Mouse (Mus musculus) ES-Bruce4 (cell line): ENCODE measurements around the gene Hhipl1. TPM values are rescaled to one million over a fixed set of nuclear protein-coding genes. Genes with fewer than 3 reads are reported as not detected.

Experiments
- H3K27ac ChIP-seq: 2 replicates; pipeline ENCODE4 v1.5.1; 2012; ENCODE audit warnings: low read length, inconsistent platforms; ENCODE audit not compliant: insufficient read depth
- H3K27me3 ChIP-seq: 2 replicates; pipeline ENCODE4 v1.6.1; 2012; ENCODE audit warnings: mild to moderate bottlenecking, low read length, inconsistent platforms; ENCODE audit not compliant: control insufficient read depth, poor library complexity, insufficient read depth, severe bottlenecking
- H3K36me3 ChIP-seq: 2 replicates; pipeline ENCODE4 v1.6.1; 2012; ENCODE audit warnings: inconsistent platforms, mild to moderate bottlenecking, low read length, moderate library complexity; ENCODE audit not compliant: control insufficient read depth, poor library complexity, insufficient read depth, severe bottlenecking
- H3K4me1 ChIP-seq: one replicate; pipeline ENCODE4 v1.8.1; 2011; ENCODE audit warnings: low read length; ENCODE audit not compliant: control insufficient read depth, insufficient read depth
- H3K4me3 ChIP-seq: 2 replicates; pipeline ENCODE4 v1.5.1; 2011; ENCODE audit warnings: low read depth, mild to moderate bottlenecking, low read length
- H3K9ac ChIP-seq: 2 replicates; pipeline ENCODE4 v1.6.1; 2012; ENCODE audit warnings: low read depth, mild to moderate bottlenecking, inconsistent platforms; ENCODE audit not compliant: poor library complexity, severe bottlenecking
- H3K9me3 ChIP-seq: replicated peaks from 2 replicates; pipeline ENCODE4 v1.6.1; 2012; ENCODE audit warnings: mild to moderate bottlenecking, low read length, inconsistent platforms; ENCODE audit not compliant: control insufficient read depth, poor library complexity, insufficient read depth, severe bottlenecking
- CTCF ChIP-seq: IDR thresholded peaks from one replicate; pipeline ENCODE4 v1.8.1; 2011; ENCODE audit warnings: low read depth, low read length
- EP300 ChIP-seq: IDR thresholded peaks from 2 replicates; pipeline ENCODE4 v1.6.1; 2011; ENCODE audit warnings: low read depth, low read length; ENCODE audit not compliant: insufficient read depth
- POLR2A ChIP-seq: IDR thresholded peaks from one replicate; pipeline ENCODE4 v1.8.1; 2011; ENCODE audit warnings: low read length; ENCODE audit not compliant: insufficient read depth
- polyA plus RNA-seq: library from polyadenylated mRNA; stranded (reverse); fragments of >200 nt; gene quantifications from 2 replicates; pipeline ENCODE4 v1.2.4, GENCODE M21; 2011; ENCODE audit warnings: low read depth; ENCODE audit not compliant: missing spikeins, insufficient read depth, insufficient read length

Hhipl1 gene
- polyA plus RNA-seq, 1 experiment = 1.1 TPM

GRCm38 (mm10) chr12:108271351-108272142 is 34.5 kb upstream of the Hhipl1 start:
- Histone ChIP-seq H3K4me3 (no peak overlapping the region), H3K9me3 (no peaks in the 10 kb centered on the region), H3K9ac (no peak overlapping the region), H3K36me3 (no peaks in the 10 kb centered on the region; the same call in none of the 2 replicates), H3K27ac (no peak overlapping the region), H3K4me1 (peaks cover 3% of the 10 kb centered on the region), H3K27me3 (no peaks in the 10 kb centered on the region)
- TF ChIP-seq POLR2A = no peak
- no peak for TF ChIP-seq EP300
- TF ChIP-seq CTCF = no peak

GRCm38 (mm10) chr12:108272143-108272635 is 33.9 kb upstream of the Hhipl1 start:
- H3K36me3 ChIP-seq = no peaks in the 10 kb centered on the region; the same call in none of the 2 replicates
- no peaks in the 10 kb centered on the region for H3K9me3 ChIP-seq
- no peak overlapping the region for H3K4me3 ChIP-seq
- TF ChIP-seq POLR2A = no peak
- no peak for TF ChIP-seq CTCF
- no peak for TF ChIP-seq EP300
- no peak overlapping the region for H3K9ac ChIP-seq
- peaks cover 3% of the 10 kb centered on the region for H3K4me1 ChIP-seq
- H3K27me3 ChIP-seq = no peaks in the 10 kb centered on the region
- H3K27ac ChIP-seq = no peak overlapping the region

- H3K4me1 ChIP-seq = peaks cover 8% of the 10 kb centered on the region
- no peak overlapping the region for H3K27ac ChIP-seq
- no peaks in the 10 kb centered on the region for H3K27me3 ChIP-seq
These were observed 32.4 kb upstream of the Hhipl1 start for GRCm38 (mm10) chr12:108273466-108274312.

GRCm38 (mm10) chr12:108274313-108274595 is 31.8 kb upstream of the Hhipl1 start:
- TF ChIP-seq CTCF (no peak), POLR2A (no peak), EP300 (no peak)
- H3K4me1 ChIP-seq = peaks cover 7% of the 10 kb centered on the region

More at GRCm38 (mm10) chr12:108273466-108274312, 32.4 kb upstream of the Hhipl1 start:
- no peak for TF ChIP-seq CTCF
- no peak for TF ChIP-seq EP300
- no peaks in the 10 kb centered on the region for H3K9me3 ChIP-seq
- no peaks in the 10 kb centered on the region; the same call in none of the 2 replicates for H3K36me3 ChIP-seq
- H3K4me3 ChIP-seq = peak overlapping the region; percentile 61
- H3K9ac ChIP-seq = peak overlapping the region; percentile 89

GRCm38 (mm10) chr12:108274661-108275507 is 31.2 kb upstream of the Hhipl1 start, which contains the start of gene Ccdc85c:
Ccdc85c (minus strand) TSS chr12:108275425.
- peak within 1 kb of the TSS; percentile 89 for H3K9ac ChIP-seq
- no peaks in the 10 kb centered on the region for H3K27me3 ChIP-seq
- H3K4me1 ChIP-seq = peaks cover 7% of the 10 kb centered on the region
- no peak within 1 kb of the TSS for H3K27ac ChIP-seq
- no peaks in the 10 kb centered on the region; the same call in none of the 2 replicates for H3K36me3 ChIP-seq
- peak within 1 kb of the TSS; percentile 88 for H3K4me3 ChIP-seq
- no peak for TF ChIP-seq CTCF
- no peak for TF ChIP-seq EP300
- no peak for TF ChIP-seq POLR2A
- no peaks in the 10 kb centered on the region for H3K9me3 ChIP-seq

More at GRCm38 (mm10) chr12:108274313-108274595, 31.8 kb upstream of the Hhipl1 start:
- no peaks in the 10 kb centered on the region; the same call in none of the 2 replicates for H3K36me3 ChIP-seq
- no peaks in the 10 kb centered on the region for H3K9me3 ChIP-seq
- peak overlapping the region; percentile 61 for H3K4me3 ChIP-seq
- H3K27ac ChIP-seq = no peak overlapping the region
- peak overlapping the region; percentile 89 for H3K9ac ChIP-seq
- no peaks in the 10 kb centered on the region for H3K27me3 ChIP-seq
